Mouse (Mus musculus) stomach, postnatal 0 days (tissue): ENCODE measurements around the gene Hist1h2af. TPM values are rescaled to one million over a fixed set of nuclear protein-coding genes. Genes with fewer than 3 reads are reported as not detected.

ENCODE experiments used
- ATAC-seq: fragments of 200-750 bp; cut with Nextera tagmentation; 2 replicates; pipeline ENCODE4 v1.8.0; 2017; ENCODE audit not compliant: low FRiP score, low TSS enrichment
- DNase-seq: peaks from one replicate; pipeline ENCODE4 v3.0.0-alpha.2; 2016; ENCODE audit warnings: low spot score
- H3K27ac ChIP-seq: fragments of 300-500 bp; sonication (generic); replicated peaks from 2 replicates; pipeline ENCODE4 v1.5.1; 2014; ENCODE audit warnings: mild to moderate bottlenecking, control low read depth
- H3K27me3 ChIP-seq: fragments of 300-500 bp; sonication (generic); 2 replicates; pipeline ENCODE4 v1.6.1; 2014; ENCODE audit warnings: low read length; ENCODE audit not compliant: control insufficient read depth, insufficient read depth
- H3K36me3 ChIP-seq: fragments of 300-500 bp; sonication (generic); 2 replicates; pipeline ENCODE4 v1.6.1; 2014; ENCODE audit warnings: low read length, mixed read lengths; ENCODE audit not compliant: control insufficient read depth, insufficient read depth
- H3K4me1 ChIP-seq: fragments of 300-500 bp; sonication (generic); replicated peaks from 2 replicates; pipeline ENCODE4 v1.6.1; 2014; ENCODE audit warnings: antibody characterized with exemption; ENCODE audit not compliant: control insufficient read depth, insufficient read depth
- H3K4me2 ChIP-seq: fragments of 300-500 bp; sonication (generic); replicated peaks from 2 replicates; pipeline ENCODE4 v1.6.1; 2014; ENCODE audit warnings: low read depth, mild to moderate bottlenecking, control low read depth, moderate library complexity
- H3K4me3 ChIP-seq: fragments of 300-500 bp; sonication (generic); 2 replicates; pipeline ENCODE4 v1.5.1; 2014; ENCODE audit warnings: low read depth, low read length, control low read depth
- H3K9ac ChIP-seq: fragments of 300-500 bp; sonication (generic); 2 replicates; pipeline ENCODE4 v1.6.1; 2014; ENCODE audit warnings: mild to moderate bottlenecking, low read length, control low read depth, mixed read lengths
- H3K9me3 ChIP-seq: fragments of 300-500 bp; sonication (generic); 2 replicates; pipeline ENCODE4 v1.6.1; 2016; ENCODE audit warnings: low read length; ENCODE audit not compliant: control insufficient read depth
- CTCF ChIP-seq: IDR thresholded peaks from 2 replicates; pipeline ENCODE4 v1.5.1; 2016; ENCODE audit warnings: antibody characterized with exemption, low read depth, mild to moderate bottlenecking, moderate library complexity
- EP300 ChIP-seq: optimal IDR thresholded peaks from 2 replicates; pipeline ENCODE3; 2016; ENCODE audit warnings: antibody characterized with exemption
- WGBS: fragments of 180-500 bp; shearing (Covaris S2); extraction: QIAGEN DNeasy Blood & Tissue Kit; methylation state at CpG from one replicate; pipeline ENCODE4 v1.1.7; 2014; 5-methylcytosine and 5-hydroxymethylcytosine counted together
- polyA plus RNA-seq: library from polyadenylated mRNA; unstranded; fragments of >200 nt; fragmentation: Nextera tagmentation; extraction: Ambion mirVana; gene quantifications from 2 replicates; pipeline ENCODE4 v1.2.1, GENCODE M21; 2015

Gene Hist1h2af
- polyA plus RNA-seq, 1 experiment from 2014 or later = 8.9 TPM

GRCm38 (mm10) chr13:23529480-23530165 is 4.1 kb upstream of the Hist1h2af start:
- Histone ChIP-seq H3K4me2 (peak overlapping the region; percentile 73), H3K27me3 (no peaks in the 10 kb centered on the region), H3K4me3 (peak overlapping the region; percentile 60), H3K4me1 (no peaks in the 10 kb centered on the region), H3K36me3 (no peaks in the 10 kb centered on the region), H3K9me3 (no peaks in the 10 kb centered on the region), H3K9ac (peak overlapping the region; percentile 78), H3K27ac (peak overlapping the region; percentile 98)
- ATAC-seq (no peak), DNase-seq (no peak)
- 4% methylated on average over 2 of the region's 2 CpGs for WGBS
- TF ChIP-seq CTCF = no peak
- TF ChIP-seq EP300 = no peak

- WGBS = under 1% methylated on average over 20 of the region's 20 CpGs
- peak overlapping the region; percentile 78 for H3K9ac ChIP-seq
- H3K4me2 ChIP-seq = peak overlapping the region; percentile 73
- H3K9me3 ChIP-seq = no peaks in the 10 kb centered on the region
- peak overlapping the region; percentile 60 for H3K4me3 ChIP-seq
- TF ChIP-seq CTCF = no peak
- no peaks in the 10 kb centered on the region for H3K27me3 ChIP-seq
- H3K36me3 ChIP-seq = no peaks in the 10 kb centered on the region
- ATAC-seq = peak; percentile 39; the same call in 1 of the 2 replicates
- DNase-seq = peak; percentile 72
- H3K27ac ChIP-seq = peak overlapping the region; percentile 98
- H3K4me1 ChIP-seq = no peaks in the 10 kb centered on the region
Measured at GRCm38 (mm10) chr13:23530181-23530900, 3.4 kb upstream of the Hist1h2af start.

- DNase-seq (peak; percentile 96), ATAC-seq (peak; percentile 86)
- no peak; the same call in 1 of the 2 replicates for TF ChIP-seq CTCF
- peak; percentile 54 for TF ChIP-seq EP300
- H3K4me3 ChIP-seq = peak within 1 kb of the TSS; percentile 60
- H3K4me2 ChIP-seq = peak within 1 kb of the TSS; percentile 73
- H3K27me3 ChIP-seq = no peaks in the 10 kb centered on the region
- H3K27ac ChIP-seq = peak within 1 kb of the TSS; percentile 98
- under 1% methylated on average over 50 of the region's 70 CpGs for WGBS
- H3K36me3 ChIP-seq = no peaks in the 10 kb centered on the region
- peak within 1 kb of the TSS; percentile 78 for H3K9ac ChIP-seq
- H3K9me3 ChIP-seq = no peaks in the 10 kb centered on the region
- no peaks in the 10 kb centered on the region for H3K4me1 ChIP-seq
Measured at GRCm38 (mm10) chr13:23530901-23531875, 2.5 kb upstream of the Hist1h2af start, which contains the start of gene Hist1h4h. TSS of gene Hist1h4h (plus strand) at chr13:23531050.

GRCm38 (mm10) chr13:23532262-23533075 is 1.2 kb upstream of the Hist1h2af start:
- H3K36me3 ChIP-seq = no peaks in the 10 kb centered on the region
- H3K27ac ChIP-seq = peak overlapping the region; percentile 98
- no peaks in the 10 kb centered on the region for H3K4me1 ChIP-seq
- DNase-seq (no peak), ATAC-seq (no peak)
- no peak overlapping the region for H3K9ac ChIP-seq
- no peaks in the 10 kb centered on the region for H3K9me3 ChIP-seq
- H3K4me2 ChIP-seq = peak overlapping the region; percentile 73
- H3K27me3 ChIP-seq = no peaks in the 10 kb centered on the region
- TF ChIP-seq CTCF = no peak
- H3K4me3 ChIP-seq = peak overlapping the region; percentile 60
- WGBS = 12% methylated on average over 9 of the region's 9 CpGs
